Mouse (Mus musculus) thymus, adult 18-20 months (tissue): ENCODE data around the gene Hip1r.
"Not testable (repeated sequence)": the region's sequence is repeated elsewhere in the genome, so short reads cannot be mapped to it uniquely, and the experiment has no call there.

Experiments used
- DNase-seq, 2 experiments: peaks; one replicate each; pipeline ENCODE4 v3.0.0; 2022; ENCODE audit warnings: mixed read lengths in 2 of 2

The Hip1r gene

GRCm38 (mm10) chr5:124041097-124041496, 67.7 kb downstream of the Hip1r start:
- DNase-seq = no peak

GRCm38 (mm10) chr5:124043212-124043978, 70.0 kb downstream of the Hip1r start:
- DNase-seq = no peak

GRCm38 (mm10) chr5:124043999-124044398, 70.6 kb downstream of the Hip1r start:
- DNase-seq = no peak

- DNase-seq = no peak
These were observed 72.1 kb downstream of the Hip1r start for GRCm38 (mm10) chr5:124045453-124046010.

- no peak for DNase-seq
These were observed 73.4 kb downstream of the Hip1r start for GRCm38 (mm10) chr5:124046741-124047401.

GRCm38 (mm10) chr5:124049249-124050045, 76.0 kb downstream of the Hip1r start:
- no peak for DNase-seq

GRCm38 (mm10) chr5:124050095-124051050, 76.9 kb downstream of the Hip1r start:
- peak; percentile 49 to 72 for DNase-seq

GRCm38 (mm10) chr5:124051899-124052491, 78.6 kb downstream of the Hip1r start:
- DNase-seq = peak in 1 of 2 experiments; percentile 52

- not testable (repeated sequence) for DNase-seq
These were observed 79.2 kb downstream of the Hip1r start for GRCm38 (mm10) chr5:124052641-124053040.
